ENCODE assay signal across 19 mouse cellular contexts in genomic region chr5:125728521-125728920, GRCm38 (mm10).
"Had no signal": no experiment of that assay in that cellular context is flagged by ENCODE, and none has a peak within 500 bp of the region (broad histone marks: within the 10 kb centered on the region; RNA-seq: fewer than 3 reads in every experiment).

No protein-coding gene starts in this region.

- H3K27me3 ChIP-seq: megakaryocyte, embryonic 14.5 days; midbrain, embryonic 12.5 days; neural tube, embryonic 13.5 days; neural tube, embryonic 15.5 days had no signal

- ATAC-seq: midbrain, embryonic 16.5 days had no signal

- H3K9me3 ChIP-seq: neural tube, embryonic 15.5 days had no signal

- DNase-seq: lung, adult 18-20 months; lung, embryonic 14.5 days; lung, postnatal 10 days; midbrain, embryonic 14.5 days; retina, postnatal 1 day; right cerebral cortex, adult 18-20 months; right cerebral cortex, postnatal 25 days; right cerebral cortex, postnatal 4 days; spleen, adult 18-20 months; thymus, adult 2 months; thymus, postnatal 25 days; thymus, postnatal 4 days had no signal

- H3K4me3 ChIP-seq: megakaryocyte, embryonic 14.5 days; midbrain, embryonic 12.5 days; myocyte; neural tube, embryonic 13.5 days; neural tube, embryonic 15.5 days had no signal

- H3K4me1 ChIP-seq: megakaryocyte, embryonic 14.5 days; midbrain, embryonic 12.5 days; neural tube, embryonic 13.5 days; neural tube, embryonic 15.5 days had no signal

- H3K27ac ChIP-seq: macrophage; midbrain, embryonic 12.5 days; neural tube, embryonic 13.5 days; neural tube, embryonic 15.5 days had no signal

- H3K36me3 ChIP-seq: midbrain, embryonic 12.5 days; neural tube, embryonic 13.5 days; neural tube, embryonic 15.5 days had no signal
